Mouse (Mus musculus): ENCODE results near the gene Zfp526.

Zfp526 gene

GRCm38 (mm10) chr7:25221102-25221883 lies at the start of gene Zfp526:
Gene Zfp526 (plus strand): TSS chr7:25221425.
- DNase-seq (ENCODE audit: low read depth): peak; percentile 97

- no peak for DNase-seq (ENCODE audit: low read depth)
Observed at GRCm38 (mm10) chr7:25172669-25173068, 48.6 kb upstream of the Zfp526 start.

- no peak for DNase-seq (ENCODE audit: low read depth)
Observed at GRCm38 (mm10) chr7:25174343-25174742, 46.9 kb upstream of the Zfp526 start.

- no peak for DNase-seq (ENCODE audit: low read depth)
Observed at GRCm38 (mm10) chr7:25178317-25178716, 42.9 kb upstream of the Zfp526 start.

GRCm38 (mm10) chr7:25178787-25179605 lies 42.2 kb upstream of the Zfp526 start:
- DNase-seq (ENCODE audit: low read depth): no peak

- no peak for DNase-seq (ENCODE audit: low read depth)
Observed at GRCm38 (mm10) chr7:25179606-25180161, 41.5 kb upstream of the Zfp526 start, which contains the start of gene Pou2f2. Gene Pou2f2 (minus strand): TSS chr7:25179726.

GRCm38 (mm10) chr7:25180512-25180911 lies 40.7 kb upstream of the Zfp526 start:
- DNase-seq (ENCODE audit: low read depth): no peak

GRCm38 (mm10) chr7:25181331-25181790 lies 39.9 kb upstream of the Zfp526 start:
- DNase-seq (ENCODE audit: low read depth): no peak

- DNase-seq (ENCODE audit: low read depth): no peak
Observed at GRCm38 (mm10) chr7:25181814-25182213, 39.4 kb upstream of the Zfp526 start.

- no peak for DNase-seq (ENCODE audit: low read depth)
Observed at GRCm38 (mm10) chr7:25184091-25184490, 37.1 kb upstream of the Zfp526 start.

GRCm38 (mm10) chr7:25187662-25188650 lies 33.3 kb upstream of the Zfp526 start:
- DNase-seq (ENCODE audit: low read depth): peak; percentile 85

- no peak for DNase-seq (ENCODE audit: low read depth)
Observed at GRCm38 (mm10) chr7:25190806-25191205, 30.4 kb upstream of the Zfp526 start.

- DNase-seq (ENCODE audit: low read depth): no peak
Observed at GRCm38 (mm10) chr7:25192110-25192509, 29.1 kb upstream of the Zfp526 start.

- DNase-seq (ENCODE audit: low read depth): no peak
Observed at GRCm38 (mm10) chr7:25195148-25195547, 26.1 kb upstream of the Zfp526 start.

- no peak for DNase-seq (ENCODE audit: low read depth)
Observed at GRCm38 (mm10) chr7:25196107-25196506, 25.1 kb upstream of the Zfp526 start.

- no peak for DNase-seq (ENCODE audit: low read depth)
Observed at GRCm38 (mm10) chr7:25197384-25198018, 23.7 kb upstream of the Zfp526 start.

- DNase-seq (ENCODE audit: low read depth): no peak
Observed at GRCm38 (mm10) chr7:25203624-25204023, 17.6 kb upstream of the Zfp526 start.

- peak; percentile 34 for DNase-seq (ENCODE audit: low read depth)
Observed at GRCm38 (mm10) chr7:25205355-25206093, 15.7 kb upstream of the Zfp526 start.

- no peak for DNase-seq (ENCODE audit: low read depth)
Observed at GRCm38 (mm10) chr7:25206094-25206830, 15.0 kb upstream of the Zfp526 start.
